Mouse (Mus musculus) intestine, embryonic 16.5 days (tissue): ENCODE data around the gene Macf1. TPM values are rescaled to one million over a fixed set of nuclear protein-coding genes. Genes with fewer than 3 reads are reported as not detected.
"Not testable (repeated sequence)": the region's sequence is repeated elsewhere in the genome, so short reads cannot be mapped to it uniquely, and the experiment has no call there.

Experiments
- ATAC-seq: fragments of 200-750 bp; cut with Nextera tagmentation; 2 replicates; pipeline ENCODE4 v1.8.0; 2017; ENCODE audit warnings: moderate TSS enrichment, moderate library complexity
- H3K27ac ChIP-seq: fragments of 300-500 bp; sonication (generic); 2 replicates; pipeline ENCODE4 v1.5.1; 2014; ENCODE audit warnings: mild to moderate bottlenecking, low read length
- H3K27me3 ChIP-seq: fragments of 300-500 bp; sonication (generic); replicated peaks from 2 replicates; pipeline ENCODE4 v1.6.1; 2014; ENCODE audit warnings: low read length, control low read depth, mixed read lengths; ENCODE audit not compliant: control insufficient read depth, insufficient read depth
- H3K36me3 ChIP-seq: fragments of 300-500 bp; sonication (generic); 2 replicates; pipeline ENCODE4 v1.6.1; 2014; ENCODE audit warnings: low read length, control low read depth; ENCODE audit not compliant: control insufficient read depth, insufficient read depth
- H3K4me1 ChIP-seq: fragments of 300-500 bp; sonication (generic); 2 replicates; pipeline ENCODE4 v1.6.1; 2014; ENCODE audit warnings: low read length, control low read depth, mixed read lengths; ENCODE audit not compliant: control insufficient read depth, insufficient read depth
- H3K4me2 ChIP-seq: fragments of 300-500 bp; sonication (generic); 2 replicates; pipeline ENCODE4 v1.6.1; 2014; ENCODE audit warnings: low read depth, low read length, control low read depth
- H3K4me3 ChIP-seq: fragments of 300-500 bp; sonication (generic); 2 replicates; pipeline ENCODE4 v1.5.1; 2014; ENCODE audit warnings: mild to moderate bottlenecking, low read length
- H3K9ac ChIP-seq: fragments of 300-500 bp; sonication (generic); 2 replicates; pipeline ENCODE4 v1.6.1; 2014; ENCODE audit warnings: low read depth, low read length
- H3K9me3 ChIP-seq: fragments of 300-500 bp; sonication (generic); 2 replicates; pipeline ENCODE4 v1.6.1; 2016; ENCODE audit warnings: low read length, control low read depth; ENCODE audit not compliant: control insufficient read depth
- WGBS: fragments of 180-500 bp; shearing (Covaris S2); extraction: QIAGEN DNeasy Blood & Tissue Kit; methylation state at CpG from one replicate; pipeline ENCODE4 v1.1.7; 2014; 5-methylcytosine and 5-hydroxymethylcytosine counted together
- polyA plus RNA-seq: library from polyadenylated mRNA; unstranded; fragments of >200 nt; fragmentation: Nextera tagmentation; extraction: Ambion mirVana; gene quantifications from 2 replicates; pipeline ENCODE4 v1.2.1, GENCODE M21; 2015

The Macf1 gene
- polyA plus RNA-seq, 1 experiment from 2014 or later, result 19.7 TPM

GRCm38 (mm10) chr4:123632116-123632515 is 52.0 kb downstream of the Macf1 start:
- not testable (repeated sequence) for H3K27me3 ChIP-seq, ATAC-seq, H3K27ac ChIP-seq, H3K9ac ChIP-seq, H3K4me3 ChIP-seq, H3K4me2 ChIP-seq, H3K4me1 ChIP-seq, H3K9me3 ChIP-seq, H3K36me3 ChIP-seq
- 88% methylated on average over 5 of the region's 6 CpGs for WGBS

GRCm38 (mm10) chr4:123631654-123632053 is 52.5 kb downstream of the Macf1 start:
- no peaks in the 10 kb centered on the region for H3K36me3 ChIP-seq
- H3K4me3 ChIP-seq, result no peak overlapping the region
- H3K9me3 ChIP-seq, result no peaks in the 10 kb centered on the region
- no peak overlapping the region for H3K4me2 ChIP-seq
- no peak overlapping the region for H3K27ac ChIP-seq
- H3K4me1 ChIP-seq, result no peaks in the 10 kb centered on the region
- WGBS, result 79% methylated on average over 3 of the region's 3 CpGs
- ATAC-seq, result no peak
- no peaks in the 10 kb centered on the region for H3K27me3 ChIP-seq
- no peak overlapping the region for H3K9ac ChIP-seq

- no peak overlapping the region for H3K27ac ChIP-seq
- H3K4me1 ChIP-seq, result peaks cover 12% of the 10 kb centered on the region
- no peak overlapping the region for H3K9ac ChIP-seq
- ATAC-seq, result no peak
- no peak overlapping the region for H3K4me2 ChIP-seq
- no peaks in the 10 kb centered on the region for H3K27me3 ChIP-seq
- H3K4me3 ChIP-seq, result no peak overlapping the region
- H3K36me3 ChIP-seq, result no peaks in the 10 kb centered on the region
- WGBS, result 77% methylated on average over 5 of the region's 5 CpGs
- no peaks in the 10 kb centered on the region for H3K9me3 ChIP-seq
Measured at GRCm38 (mm10) chr4:123627683-123628082, 56.5 kb downstream of the Macf1 start.

- Histone ChIP-seq H3K9ac (no peak overlapping the region), H3K36me3 (no peaks in the 10 kb centered on the region), H3K4me3 (no peak overlapping the region), H3K27ac (no peak overlapping the region), H3K9me3 (no peaks in the 10 kb centered on the region), H3K27me3 (no peaks in the 10 kb centered on the region), H3K4me2 (no peak overlapping the region), H3K4me1 (peaks cover 12% of the 10 kb centered on the region)
- 74% methylated on average over 6 of the region's 6 CpGs for WGBS
- no peak for ATAC-seq
Measured at GRCm38 (mm10) chr4:123625332-123626072, 58.7 kb downstream of the Macf1 start.

- H3K27me3 ChIP-seq, result no peaks in the 10 kb centered on the region
- 29% methylated on average over 5 of the region's 5 CpGs for WGBS
- no peaks in the 10 kb centered on the region for H3K36me3 ChIP-seq
- no peak overlapping the region for H3K4me3 ChIP-seq
- no peaks in the 10 kb centered on the region for H3K9me3 ChIP-seq
- H3K4me2 ChIP-seq, result no peak overlapping the region
- no peak overlapping the region for H3K9ac ChIP-seq
- ATAC-seq, result no peak
- peaks cover 12% of the 10 kb centered on the region for H3K4me1 ChIP-seq
- H3K27ac ChIP-seq, result peak overlapping the region; percentile 53; the same call in 1 of the 2 replicates
Measured at GRCm38 (mm10) chr4:123624438-123624837, 59.7 kb downstream of the Macf1 start.

GRCm38 (mm10) chr4:123623742-123624151 is 60.4 kb downstream of the Macf1 start:
- Histone ChIP-seq H3K36me3 (no peaks in the 10 kb centered on the region), H3K27ac (0 out of 2 replicates have a peak overlapping the region, but pooled peaks have one; percentile 36), H3K9ac (no peak overlapping the region), H3K27me3 (no peaks in the 10 kb centered on the region), H3K4me2 (no peak overlapping the region), H3K4me1 (peaks cover 12% of the 10 kb centered on the region), H3K9me3 (no peaks in the 10 kb centered on the region), H3K4me3 (no peak overlapping the region)
- ATAC-seq, result no peak
- WGBS, result 63% methylated on average over 5 of the region's 5 CpGs

- no peak for ATAC-seq
- no peak overlapping the region for H3K9ac ChIP-seq
- H3K4me1 ChIP-seq, result peaks cover 12% of the 10 kb centered on the region
- H3K9me3 ChIP-seq, result no peaks in the 10 kb centered on the region
- no peak overlapping the region for H3K27ac ChIP-seq
- H3K4me3 ChIP-seq, result no peak overlapping the region
- H3K4me2 ChIP-seq, result no peak overlapping the region
- no peaks in the 10 kb centered on the region for H3K36me3 ChIP-seq
- no peaks in the 10 kb centered on the region for H3K27me3 ChIP-seq
Measured at GRCm38 (mm10) chr4:123621732-123622131, 62.4 kb downstream of the Macf1 start.

GRCm38 (mm10) chr4:123617727-123618389 is 66.3 kb downstream of the Macf1 start:
- Histone ChIP-seq H3K9me3 (no peaks in the 10 kb centered on the region), H3K4me1 (peaks cover 13% of the 10 kb centered on the region), H3K4me2 (no peak overlapping the region), H3K4me3 (no peak overlapping the region), H3K9ac (no peak overlapping the region), H3K36me3 (no peaks in the 10 kb centered on the region), H3K27ac (no peak overlapping the region), H3K27me3 (no peaks in the 10 kb centered on the region)
- 70% methylated on average over 5 of the region's 5 CpGs for WGBS
- no peak for ATAC-seq

GRCm38 (mm10) chr4:123616971-123617370 is 67.2 kb downstream of the Macf1 start:
- Histone ChIP-seq H3K4me2 (no peak overlapping the region), H3K4me3 (no peak overlapping the region), H3K27me3 (no peaks in the 10 kb centered on the region), H3K4me1 (peaks cover 17% of the 10 kb centered on the region), H3K36me3 (no peaks in the 10 kb centered on the region), H3K27ac (no peak overlapping the region), H3K9ac (no peak overlapping the region), H3K9me3 (no peaks in the 10 kb centered on the region)
- no peak for ATAC-seq
- 46% methylated on average over 4 of the region's 4 CpGs for WGBS
